Mouse (Mus musculus) neural tube, embryonic 11.5 days (tissue): Measurements from ENCODE around the gene Cd86. TPM values are rescaled to one million over a fixed set of nuclear protein-coding genes. Genes with fewer than 3 reads are reported as not detected.

Source experiments
- ATAC-seq: fragments of 200-750 bp; cut with Nextera tagmentation; 2 replicates; pipeline ENCODE4 v1.8.0; 2017; ENCODE audit warnings: moderate number of reproducible peaks, mild to moderate bottlenecking, moderate TSS enrichment, moderate library complexity; ENCODE audit not compliant: insufficient read depth, low FRiP score, low TSS enrichment
- DNase-seq: peaks from one replicate; pipeline ENCODE4 v3.0.0-alpha.2; 2015; ENCODE audit warnings: low spot score
- H3K27ac ChIP-seq: fragments of 300-500 bp; sonication (generic); 2 replicates; pipeline ENCODE4 v1.5.1; 2014; ENCODE audit warnings: low read depth, mild to moderate bottlenecking, low read length
- H3K27me3 ChIP-seq: fragments of 300-500 bp; sonication (generic); 2 replicates; pipeline ENCODE4 v1.6.1; 2014; ENCODE audit warnings: mild to moderate bottlenecking, low read length, mixed read lengths; ENCODE audit not compliant: control insufficient read depth, insufficient read depth
- H3K36me3 ChIP-seq: fragments of 300-500 bp; sonication (generic); 2 replicates; pipeline ENCODE4 v1.6.1; 2014; ENCODE audit warnings: mild to moderate bottlenecking, low read length, moderate library complexity, mixed read lengths; ENCODE audit not compliant: control insufficient read depth, insufficient read depth
- H3K4me1 ChIP-seq: fragments of 300-500 bp; sonication (generic); 2 replicates; pipeline ENCODE4 v1.6.1; 2014; ENCODE audit warnings: low read length, mixed read lengths; ENCODE audit not compliant: control insufficient read depth, insufficient read depth
- H3K4me2 ChIP-seq: fragments of 300-500 bp; sonication (generic); 2 replicates; pipeline ENCODE4 v1.6.1; 2014; ENCODE audit warnings: low read depth, mild to moderate bottlenecking, moderate library complexity
- H3K4me3 ChIP-seq: fragments of 300-500 bp; sonication (generic); 2 replicates; pipeline ENCODE4 v1.5.1; 2014; ENCODE audit warnings: low read depth, low read length
- H3K9ac ChIP-seq: fragments of 300-500 bp; sonication (generic); 2 replicates; pipeline ENCODE4 v1.6.1; 2014; ENCODE audit warnings: mild to moderate bottlenecking, low read length
- H3K9me3 ChIP-seq: fragments of 300-500 bp; sonication (generic); 2 replicates; pipeline ENCODE4 v1.6.1; 2016; ENCODE audit warnings: low read length; ENCODE audit not compliant: control insufficient read depth
- WGBS: fragments of 180-500 bp; shearing (Covaris S2); extraction: QIAGEN DNeasy Blood & Tissue Kit; methylation state at CpG from one replicate; pipeline ENCODE4 v1.1.7; 2014; 5-methylcytosine and 5-hydroxymethylcytosine counted together
- polyA plus RNA-seq: library from polyadenylated mRNA; unstranded; fragments of >200 nt; fragmentation: Nextera tagmentation; extraction: Ambion mirVana; gene quantifications from 2 replicates; pipeline ENCODE4 v1.2.1, GENCODE M21; 2014

Cd86 gene
- polyA plus RNA-seq, 1 experiment from 2014 or later, result 0.78 TPM

GRCm38 (mm10) chr16:36602632-36603031, 63.2 kb downstream of the Cd86 start:
- WGBS, result 85% methylated on average over 3 of the region's 3 CpGs
- H3K4me1 ChIP-seq, result no peaks in the 10 kb centered on the region
- H3K36me3 ChIP-seq, result no peaks in the 10 kb centered on the region
- H3K9me3 ChIP-seq, result no peaks in the 10 kb centered on the region
- H3K4me3 ChIP-seq, result no peak overlapping the region
- no peak overlapping the region for H3K9ac ChIP-seq
- H3K4me2 ChIP-seq, result no peak overlapping the region
- DNase-seq (no peak), ATAC-seq (no peak)
- H3K27me3 ChIP-seq, result no peaks in the 10 kb centered on the region
- no peak overlapping the region for H3K27ac ChIP-seq

DNA sequence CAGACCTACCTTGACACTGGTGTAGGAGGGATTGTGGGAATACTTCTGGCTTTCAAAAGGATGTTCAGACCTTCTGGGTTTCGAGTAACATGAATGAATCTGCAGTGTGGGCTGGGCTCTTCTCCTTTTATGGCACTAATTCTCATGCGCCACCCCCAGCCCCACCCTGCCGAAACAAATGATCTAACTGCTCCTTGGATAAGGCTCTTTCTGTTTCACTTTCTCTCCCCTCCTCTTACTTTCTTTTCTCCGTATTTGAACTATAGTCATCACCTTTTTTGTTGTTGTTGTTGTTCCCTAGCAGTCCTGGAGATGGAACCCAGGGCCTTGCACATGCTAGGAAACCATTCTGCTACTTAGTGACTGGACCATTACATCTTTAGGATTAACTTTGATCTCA, 67.6 kb downstream of the Cd86 start:
- no peak overlapping the region for H3K27ac ChIP-seq
- 83% methylated on average over 4 of the region's 4 CpGs for WGBS
- H3K9me3 ChIP-seq, result no peaks in the 10 kb centered on the region
- H3K36me3 ChIP-seq, result no peaks in the 10 kb centered on the region
- DNase-seq (no peak), ATAC-seq (no peak)
- no peak overlapping the region for H3K9ac ChIP-seq
- no peaks in the 10 kb centered on the region for H3K4me1 ChIP-seq
- H3K4me2 ChIP-seq, result no peak overlapping the region
- H3K27me3 ChIP-seq, result no peaks in the 10 kb centered on the region
- no peak overlapping the region for H3K4me3 ChIP-seq

DNA sequence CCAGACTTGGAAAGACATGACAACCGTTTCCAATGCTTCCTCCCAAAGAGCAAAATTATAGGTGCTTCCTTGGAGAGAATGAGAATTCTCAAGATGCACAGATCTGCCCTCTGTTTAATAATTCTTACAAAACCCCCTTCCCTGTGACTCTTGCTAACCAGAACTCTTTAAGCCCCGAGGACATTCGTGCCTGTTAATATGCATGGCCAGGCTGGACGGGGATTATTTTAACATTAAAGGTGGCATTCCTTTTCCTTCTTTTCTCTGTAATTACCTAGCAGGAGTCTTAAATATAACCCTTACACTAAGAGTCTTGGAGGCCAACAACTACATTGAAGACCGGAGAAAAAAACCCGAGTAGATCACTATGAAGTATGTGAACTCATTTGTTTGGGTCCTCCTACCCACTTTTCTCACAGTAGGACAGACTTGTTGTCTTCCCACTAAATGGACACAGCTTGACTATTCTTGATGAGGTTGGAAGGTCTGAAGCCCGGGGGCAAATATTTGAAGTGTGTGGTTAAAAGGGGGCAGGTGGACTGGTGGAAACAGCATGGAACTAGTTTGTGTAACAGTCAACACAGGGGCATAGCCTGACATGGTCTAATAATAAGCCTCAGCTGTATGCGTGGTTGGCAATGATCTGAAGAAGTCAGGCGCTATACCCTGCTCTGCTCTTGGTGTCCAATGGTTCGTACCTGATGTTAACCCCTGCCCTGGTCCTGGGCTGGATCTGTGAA, 69.0 kb downstream of the Cd86 start:
- no peak overlapping the region for H3K9ac ChIP-seq
- H3K27ac ChIP-seq, result no peak overlapping the region
- no peak overlapping the region for H3K4me2 ChIP-seq
- DNase-seq (no peak), ATAC-seq (no peak)
- no peak overlapping the region for H3K4me3 ChIP-seq
- no peaks in the 10 kb centered on the region for H3K27me3 ChIP-seq
- WGBS, result 90% methylated on average over 10 of the region's 10 CpGs
- no peaks in the 10 kb centered on the region for H3K9me3 ChIP-seq
- no peaks in the 10 kb centered on the region for H3K36me3 ChIP-seq
- H3K4me1 ChIP-seq, result no peaks in the 10 kb centered on the region

DNA sequence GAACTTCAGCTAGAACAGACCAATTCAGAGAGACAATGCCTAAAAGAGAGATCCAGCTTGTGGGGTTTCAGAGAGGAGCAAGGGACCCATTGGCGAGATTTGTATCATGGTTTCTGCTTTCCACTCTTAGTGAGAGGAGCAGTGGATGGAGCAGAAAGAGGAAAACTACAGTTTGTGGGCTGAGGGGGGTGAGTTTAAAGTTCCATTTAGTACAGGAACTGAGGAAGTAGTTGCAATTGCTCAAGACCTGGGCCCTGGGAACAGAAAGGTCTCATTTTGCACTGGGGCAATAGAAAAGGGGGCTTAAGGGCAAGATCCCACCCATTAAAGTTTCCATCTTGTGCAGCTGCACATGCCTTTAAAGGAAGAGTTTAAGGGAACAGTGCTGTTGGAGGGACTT, 76.0 kb downstream of the Cd86 start:
- Histone ChIP-seq H3K4me3 (no peak overlapping the region), H3K27me3 (no peaks in the 10 kb centered on the region), H3K36me3 (no peaks in the 10 kb centered on the region), H3K9ac (no peak overlapping the region), H3K27ac (no peak overlapping the region), H3K4me1 (no peaks in the 10 kb centered on the region), H3K4me2 (no peak overlapping the region), H3K9me3 (no peaks in the 10 kb centered on the region)
- DNase-seq, result no peak
- 88% methylated on average over 1 of the region's 1 CpGs for WGBS
- ATAC-seq, result no peak

DNA sequence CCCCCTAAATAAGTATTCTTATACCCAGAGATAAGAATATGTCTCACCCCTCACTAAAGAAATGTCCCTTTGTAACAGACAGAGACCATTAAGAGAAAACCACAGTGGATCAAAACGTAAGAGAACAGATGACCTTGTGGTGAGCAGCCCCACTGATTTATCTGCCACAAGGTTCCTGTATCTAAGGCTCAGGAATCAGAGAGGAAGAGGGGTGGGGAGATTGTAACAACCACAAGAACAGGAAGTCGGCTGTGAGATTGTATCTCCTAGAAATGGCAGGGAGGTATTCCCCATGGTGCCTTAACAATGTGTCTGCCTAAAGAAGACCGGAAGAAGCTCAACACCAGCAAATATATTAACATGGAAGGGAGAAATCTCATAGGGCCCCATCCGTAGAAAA, 77.9 kb downstream of the Cd86 start:
- Histone ChIP-seq H3K36me3 (no peaks in the 10 kb centered on the region), H3K9me3 (no peaks in the 10 kb centered on the region), H3K27me3 (no peaks in the 10 kb centered on the region), H3K4me2 (no peak overlapping the region), H3K9ac (no peak overlapping the region), H3K27ac (no peak overlapping the region), H3K4me1 (no peaks in the 10 kb centered on the region), H3K4me3 (no peak overlapping the region)
- ATAC-seq, result no peak
- DNase-seq, result no peak
- WGBS, result 76% methylated on average over 4 of the region's 4 CpGs

DNA sequence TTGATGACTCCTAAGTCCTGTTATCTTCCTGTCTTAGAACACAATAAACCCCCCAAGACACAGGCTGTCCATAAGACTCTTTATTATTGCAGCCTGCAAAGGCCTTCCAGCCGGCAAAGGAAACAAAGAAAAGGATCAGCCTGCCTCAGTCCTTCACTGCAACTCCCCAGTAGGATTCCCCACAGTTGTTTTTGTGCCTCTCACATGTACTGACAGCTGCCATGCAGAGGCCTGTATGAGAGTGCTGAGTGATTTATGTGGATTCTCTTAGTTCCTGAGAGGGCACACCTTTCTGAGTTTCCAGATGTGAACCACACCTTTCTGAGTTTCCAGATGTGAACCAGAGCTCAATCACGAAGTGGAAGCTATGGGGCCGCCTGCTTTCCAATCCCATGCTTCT, 83.8 kb downstream of the Cd86 start:
- Histone ChIP-seq H3K9ac (no peak overlapping the region), H3K4me1 (no peaks in the 10 kb centered on the region), H3K27ac (no peak overlapping the region), H3K36me3 (no peaks in the 10 kb centered on the region), H3K9me3 (no peaks in the 10 kb centered on the region), H3K4me3 (no peak overlapping the region), H3K4me2 (no peak overlapping the region), H3K27me3 (no peaks in the 10 kb centered on the region)
- ATAC-seq (no peak), DNase-seq (no peak)
- WGBS, result 47% methylated on average over 3 of the region's 3 CpGs

DNA sequence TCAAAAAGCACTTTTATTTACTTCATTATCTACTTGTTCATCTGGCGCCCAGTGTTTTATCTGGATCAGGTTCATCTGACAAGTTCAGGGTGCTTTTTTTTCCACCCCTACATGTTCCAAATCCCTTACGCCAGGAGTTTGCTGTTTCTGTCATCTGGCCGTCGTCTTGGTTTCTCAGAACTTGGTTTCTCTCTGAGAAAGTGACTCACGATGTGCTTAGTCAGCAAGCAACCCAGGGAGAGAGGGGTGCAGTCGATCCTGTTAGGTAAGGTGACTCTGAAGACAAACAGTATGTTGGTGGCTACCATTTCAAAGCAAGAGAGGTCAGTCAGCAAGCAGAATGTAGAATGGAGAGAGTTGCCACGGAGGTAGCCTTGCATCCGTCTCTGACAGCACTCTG, 93.9 kb downstream of the Cd86 start:
- no peaks in the 10 kb centered on the region for H3K36me3 ChIP-seq
- H3K4me3 ChIP-seq, result no peak overlapping the region
- WGBS, result 80% methylated on average over 8 of the region's 8 CpGs
- ATAC-seq (no peak), DNase-seq (no peak)
- no peak overlapping the region for H3K27ac ChIP-seq
- no peaks in the 10 kb centered on the region for H3K4me1 ChIP-seq
- no peak overlapping the region for H3K4me2 ChIP-seq
- H3K9me3 ChIP-seq, result no peaks in the 10 kb centered on the region
- no peaks in the 10 kb centered on the region for H3K27me3 ChIP-seq
- no peak overlapping the region for H3K9ac ChIP-seq

DNA sequence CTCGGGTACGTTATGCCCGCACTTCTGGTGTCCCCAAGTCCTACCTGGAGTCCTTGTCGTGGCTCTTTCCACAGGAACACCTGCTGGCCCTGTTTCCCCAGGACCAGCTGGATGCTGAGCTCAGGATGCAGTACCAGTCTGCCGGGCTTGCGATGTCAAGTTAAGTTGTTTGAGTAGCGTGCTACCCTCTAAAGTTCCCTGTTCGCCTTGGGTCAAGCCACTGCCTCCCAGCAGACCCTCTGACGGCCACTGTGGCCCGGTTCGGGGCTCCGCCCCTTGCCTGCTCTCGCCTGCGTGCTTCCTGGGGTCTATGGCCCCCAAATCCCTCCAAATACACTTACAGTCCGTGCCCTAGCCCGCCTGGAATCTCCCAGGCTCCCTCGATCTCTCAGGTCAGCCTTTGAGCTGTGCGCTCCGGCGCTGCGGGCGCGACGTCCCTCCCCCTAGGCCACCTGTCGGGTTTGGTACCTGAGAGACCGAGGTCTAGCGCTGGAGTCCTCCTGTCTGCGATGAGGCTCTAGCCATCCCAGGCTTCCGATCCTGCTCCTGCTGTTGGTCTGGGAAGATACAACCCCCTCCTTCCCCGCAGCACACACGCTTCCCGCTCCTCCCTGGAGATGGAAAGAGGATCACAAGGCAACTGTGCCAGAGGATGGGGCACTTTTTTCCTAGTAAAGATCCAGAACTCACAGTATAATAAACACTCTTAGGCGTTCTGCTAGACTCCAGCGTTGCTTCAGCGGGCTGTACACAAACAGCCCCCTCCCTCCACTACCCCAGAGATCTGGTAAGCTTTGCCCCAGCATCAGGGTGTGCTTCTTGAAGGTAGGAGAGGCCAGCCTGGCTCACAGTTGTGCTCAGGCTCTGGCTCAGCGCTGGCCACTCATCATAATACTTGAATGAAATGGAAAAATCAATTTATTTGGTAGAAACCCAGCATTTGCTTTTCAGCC, 104.2 kb downstream of the Cd86 start, which contains the start of gene Casr:
TSS of gene Casr (minus strand) at position 756 of the 953 bp plus-strand sequence.
- 3% methylated on average over 36 of the region's 36 CpGs for WGBS

More for the DNA sequence above, 104.2 kb downstream of the Cd86 start, which contains the start of gene Casr:
- no peak within 1 kb of the TSS for H3K27ac ChIP-seq
- peak within 1 kb of the TSS; percentile 33 for H3K4me3 ChIP-seq
- H3K36me3 ChIP-seq, result no peaks in the 10 kb centered on the region
- 0 out of 2 replicates have a peak, but pooled peaks cover 4% of the 10 kb centered on the region for H3K4me1 ChIP-seq
- ATAC-seq (no peak), DNase-seq (no peak)
- 0 out of 2 replicates have a peak, but pooled peaks cover 8% of the 10 kb centered on the region for H3K27me3 ChIP-seq
- H3K4me2 ChIP-seq, result peak within 1 kb of the TSS; percentile 78
- H3K9me3 ChIP-seq, result no peaks in the 10 kb centered on the region
- 0 out of 2 replicates have a peak within 1 kb of the TSS, but pooled peaks have one; percentile 0 for H3K9ac ChIP-seq
